Mouse (Mus musculus): ENCODE results near the gene Gm11397. TPM values are rescaled to one million over a fixed set of nuclear protein-coding genes. Genes with fewer than 3 reads are reported as not detected.
"Not testable (repeated sequence)": the region's sequence is repeated elsewhere in the genome, so short reads cannot be mapped to it uniquely, and the experiment has no call there.

The Gm11397 gene
- not detected in 2 replicates for polyA plus RNA-seq (2015; fragmentation: Nextera tagmentation; extraction: Ambion mirVana)

DNA sequence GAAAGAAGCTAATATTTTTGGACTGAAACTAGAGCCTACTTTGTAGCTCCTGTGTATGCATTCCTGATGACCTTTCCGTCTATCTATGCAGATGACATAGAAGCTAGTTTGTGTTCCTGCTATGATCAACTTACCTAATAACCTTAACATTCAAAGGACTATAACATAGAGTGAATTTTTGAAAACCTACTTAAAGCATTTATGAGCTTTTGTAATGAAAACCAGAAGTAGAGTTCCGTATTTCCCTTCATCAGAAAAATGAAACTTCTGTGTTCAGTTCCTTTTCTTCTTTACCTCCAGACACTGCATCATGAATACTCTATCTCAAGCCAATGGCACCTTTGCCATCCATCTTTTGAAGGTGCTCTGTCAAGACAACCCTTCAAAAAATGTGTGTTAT lies at the start of gene Gm11397:
Gm11397 (plus strand) TSS at position 301 of the 400 bp plus-strand sequence.
- not testable (repeated sequence) for H3K27ac ChIP-seq; H3K36me3 ChIP-seq; H3K4me2 ChIP-seq; H3K4me3 ChIP-seq; H3K9me3 ChIP-seq; H3K27me3 ChIP-seq; ATAC-seq (ENCODE audit: insufficient number of reproducible peaks, low FRiP score, low TSS enrichment, low read depth); H3K9ac ChIP-seq; H3K4me1 ChIP-seq
- WGBS = 76% methylated on average over 2 of the region's 2 CpGs

- not testable (repeated sequence) for H3K4me3 ChIP-seq; H3K9me3 ChIP-seq; ATAC-seq (ENCODE audit: insufficient number of reproducible peaks, low FRiP score, low TSS enrichment, low read depth); H3K4me2 ChIP-seq; H3K27me3 ChIP-seq; H3K36me3 ChIP-seq; H3K4me1 ChIP-seq; H3K9ac ChIP-seq; H3K27ac ChIP-seq
- WGBS = 100% methylated on average over 1 of the region's 1 CpGs
Measured at GRCm38 (mm10) chr13:33356666-33357065, 38.9 kb upstream of the Gm11397 start.

- not testable (repeated sequence) for H3K27ac ChIP-seq; H3K9ac ChIP-seq; H3K9me3 ChIP-seq; H3K4me2 ChIP-seq; ATAC-seq (ENCODE audit: insufficient number of reproducible peaks, low FRiP score, low TSS enrichment, low read depth); H3K4me1 ChIP-seq; H3K27me3 ChIP-seq; H3K4me3 ChIP-seq; H3K36me3 ChIP-seq
Measured at GRCm38 (mm10) chr13:33432714-33433113, 37.2 kb downstream of the Gm11397 start.

Other genes starting within 250 kb of the Gm11397 start
- gene Serpinb9c, start 236.0 kb upstream of the Gm11397 start, polyA plus RNA-seq (2015; fragmentation: Nextera tagmentation; extraction: Ambion mirVana) = not detected in 2 replicates
- gene Serpinb9d, start 202.8 kb upstream of the Gm11397 start, polyA plus RNA-seq (2015; fragmentation: Nextera tagmentation; extraction: Ambion mirVana) = not detected in 2 replicates
- not detected in 2 replicates for gene Serpinb9e, start 146.1 kb upstream of the Gm11397 start, polyA plus RNA-seq (2015; fragmentation: Nextera tagmentation; extraction: Ambion mirVana)
- not detected in 2 replicates for gene Serpinb9f, start 71.7 kb upstream of the Gm11397 start, polyA plus RNA-seq (2015; fragmentation: Nextera tagmentation; extraction: Ambion mirVana)
- not detected in 2 replicates for gene Serpinb9g, start 89.0 kb downstream of the Gm11397 start, polyA plus RNA-seq (2015; fragmentation: Nextera tagmentation; extraction: Ambion mirVana)